Mouse (Mus musculus): ENCODE data around the gene Fam19a1. TPM values are rescaled to one million over a fixed set of nuclear protein-coding genes. Genes with fewer than 3 reads are reported as not detected.

Fam19a1 gene
- polyA plus RNA-seq (2014; fragmentation: Illumina TruSeq; extraction: RNeasy Lipid Tissue Mini Kit (QIAGEN cat#74804); ENCODE audit: low read depth, low replicate concordance), result 2.9 TPM

GRCm38 (mm10) chr6:96112854-96113253 is at the start of gene Fam19a1:
Gene Fam19a1 (plus strand): TSS chr6:96113154.

GRCm38 (mm10) chr6:96165818-96166379 is 52.9 kb downstream of the Fam19a1 start, which contains the start of gene 1700123L14Rik:
Gene 1700123L14Rik (minus strand): TSS chr6:96166243.

Other genes starting within 250 kb of the Fam19a1 start
- not detected for gene 1700123L14Rik, start 53.1 kb downstream of the Fam19a1 start, polyA plus RNA-seq (2014; fragmentation: Illumina TruSeq; extraction: RNeasy Lipid Tissue Mini Kit (QIAGEN cat#74804); ENCODE audit: low read depth, low replicate concordance)